Mouse (Mus musculus): Measurements from ENCODE around the gene Pmp22.

DNA sequence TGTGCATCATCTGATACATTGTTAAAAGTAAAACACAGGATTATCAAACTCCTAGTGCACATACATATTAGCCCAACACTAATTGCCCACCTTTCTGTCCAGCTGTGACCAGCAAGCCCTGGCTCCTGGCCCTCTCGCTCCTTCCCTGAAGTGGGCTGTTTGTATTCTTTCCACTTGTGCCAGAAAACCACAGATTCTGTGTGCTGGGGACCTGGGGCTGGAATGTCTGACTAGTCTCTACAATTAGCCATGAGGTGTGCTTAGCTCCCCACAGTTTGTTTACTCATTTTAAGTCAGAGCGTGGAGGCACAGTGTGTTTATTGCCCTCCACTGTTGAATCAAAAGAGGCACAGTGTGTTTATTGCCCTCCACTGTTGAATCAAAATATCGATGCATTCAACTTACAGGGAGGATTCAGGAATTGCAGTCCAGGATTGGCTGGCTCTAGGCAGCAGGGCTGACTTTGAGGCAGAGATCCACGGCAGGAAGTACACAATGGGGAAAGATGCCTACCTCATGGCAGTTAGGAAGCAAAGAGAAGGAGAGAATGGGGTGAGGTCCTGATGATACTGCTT, 5.9 kb upstream of the Pmp22 start:
- TF ChIP-seq GATA1 (IDR thresholded peaks at IDR 0.05; ENCODE audit: borderline replicate concordance, low read length) (no peak), FLI1 (IDR thresholded peaks at IDR 0.05; ENCODE audit: low read length) (no peak)

All from megakaryocyte, embryonic 14.5 days (primary cell).